Mouse (Mus musculus) midbrain, embryonic 14.5 days (tissue): ENCODE measurements around the gene Thap3. TPM values are rescaled to one million over a fixed set of nuclear protein-coding genes. Genes with fewer than 3 reads are reported as not detected.

Source experiments
- ATAC-seq: fragments of 200-750 bp; cut with Nextera tagmentation; 2 replicates; pipeline ENCODE4 v1.8.0; 2017; ENCODE audit warnings: moderate number of reproducible peaks, moderate library complexity; ENCODE audit not compliant: low FRiP score, low TSS enrichment
- DNase-seq: peaks from one replicate; pipeline ENCODE4 v3.0.0-alpha.2; 2015
- H3K27ac ChIP-seq: fragments of 300-500 bp; sonication (generic); replicated peaks from 2 replicates; pipeline ENCODE4 v1.5.1; 2014; ENCODE audit warnings: mild to moderate bottlenecking, low read depth, low read length, moderate library complexity
- H3K27me3 ChIP-seq: fragments of 300-500 bp; sonication (generic); 2 replicates; pipeline ENCODE4 v1.6.1; 2014; ENCODE audit warnings: low read length, control low read depth, mixed read lengths; ENCODE audit not compliant: control insufficient read depth, insufficient read depth
- H3K36me3 ChIP-seq: fragments of 300-500 bp; sonication (generic); 2 replicates; pipeline ENCODE4 v1.6.1; 2014; ENCODE audit warnings: low read length, control low read depth; ENCODE audit not compliant: control insufficient read depth, insufficient read depth
- H3K4me1 ChIP-seq: fragments of 300-500 bp; sonication (generic); 2 replicates; pipeline ENCODE4 v1.6.1; 2014; ENCODE audit warnings: mild to moderate bottlenecking, antibody characterized with exemption, low read length, control low read depth; ENCODE audit not compliant: control insufficient read depth, insufficient read depth
- H3K4me2 ChIP-seq: fragments of 300-500 bp; sonication (generic); 2 replicates; pipeline ENCODE4 v1.6.1; 2014; ENCODE audit warnings: mild to moderate bottlenecking, low read length, moderate library complexity
- H3K4me3 ChIP-seq: fragments of 300-500 bp; sonication (generic); replicated peaks from 2 replicates; pipeline ENCODE4 v1.5.1; 2014; ENCODE audit warnings: low read depth, low read length
- H3K9ac ChIP-seq: fragments of 300-500 bp; sonication (generic); replicated peaks from 2 replicates; pipeline ENCODE4 v1.6.1; 2014; ENCODE audit warnings: mild to moderate bottlenecking, low read length, moderate library complexity
- H3K9me3 ChIP-seq: fragments of 300-500 bp; sonication (generic); 2 replicates; pipeline ENCODE4 v1.6.1; 2016; ENCODE audit warnings: low read length, control low read depth, mixed read lengths; ENCODE audit not compliant: control insufficient read depth
- WGBS: fragments of 180-500 bp; shearing (Covaris S2); extraction: QIAGEN DNeasy Blood & Tissue Kit; methylation state at CpG from one replicate; pipeline ENCODE4 v1.1.7; 2014; 5-methylcytosine and 5-hydroxymethylcytosine counted together
- polyA plus RNA-seq: library from polyadenylated mRNA; unstranded; fragments of >200 nt; fragmentation: Nextera tagmentation; extraction: Ambion mirVana; gene quantifications from 2 replicates; pipeline ENCODE4 v1.2.1, GENCODE M21; 2014

Gene Thap3
- polyA plus RNA-seq, 1 experiment from 2014 or later, result 23.1 TPM

- Histone ChIP-seq H3K4me1 (peaks cover 29% of the 10 kb centered on the region), H3K9me3 (no peaks in the 10 kb centered on the region), H3K4me3 (no peak overlapping the region), H3K36me3 (no peaks in the 10 kb centered on the region), H3K27me3 (peaks cover 34% of the 10 kb centered on the region), H3K9ac (no peak overlapping the region), H3K4me2 (no peak overlapping the region), H3K27ac (no peak overlapping the region)
- WGBS, result 76% methylated on average over 6 of the region's 6 CpGs
- DNase-seq (peak; percentile 14), ATAC-seq (no peak)
These were observed 17.3 kb upstream of the Thap3 start for GRCm38 (mm10) chr4:152006137-152006536.

- no peak for DNase-seq
- H3K4me3 ChIP-seq, result no peak overlapping the region
- H3K4me2 ChIP-seq, result no peak overlapping the region
- peaks cover 8% of the 10 kb centered on the region for H3K27me3 ChIP-seq
- no peak for ATAC-seq
- no peak overlapping the region for H3K27ac ChIP-seq
- H3K9me3 ChIP-seq, result no peaks in the 10 kb centered on the region
- WGBS, result 92% methylated on average over 3 of the region's 3 CpGs
- no peak overlapping the region for H3K9ac ChIP-seq
- no peaks in the 10 kb centered on the region for H3K36me3 ChIP-seq
- H3K4me1 ChIP-seq, result no peaks in the 10 kb centered on the region
These were observed 13.3 kb upstream of the Thap3 start for GRCm38 (mm10) chr4:152002063-152002462.

GRCm38 (mm10) chr4:152001335-152001734 is 12.5 kb upstream of the Thap3 start:
- Histone ChIP-seq H3K27me3 (peaks cover 1% of the 10 kb centered on the region), H3K4me1 (no peaks in the 10 kb centered on the region), H3K4me2 (no peak overlapping the region), H3K27ac (no peak overlapping the region), H3K4me3 (no peak overlapping the region), H3K9me3 (no peaks in the 10 kb centered on the region), H3K9ac (no peak overlapping the region), H3K36me3 (no peaks in the 10 kb centered on the region)
- DNase-seq (no peak), ATAC-seq (no peak)
- 63% methylated on average over 4 of the region's 4 CpGs for WGBS

GRCm38 (mm10) chr4:152000906-152001305 is 12.1 kb upstream of the Thap3 start:
- H3K4me1 ChIP-seq, result no peaks in the 10 kb centered on the region
- H3K36me3 ChIP-seq, result no peaks in the 10 kb centered on the region
- no peak overlapping the region for H3K27ac ChIP-seq
- no peak overlapping the region for H3K4me2 ChIP-seq
- H3K9ac ChIP-seq, result no peak overlapping the region
- H3K27me3 ChIP-seq, result no peaks in the 10 kb centered on the region
- no peak for DNase-seq
- no peak for ATAC-seq
- no peak overlapping the region for H3K4me3 ChIP-seq
- WGBS, result 60% methylated on average over 4 of the region's 4 CpGs
- no peaks in the 10 kb centered on the region for H3K9me3 ChIP-seq

GRCm38 (mm10) chr4:151999481-151999880 is 10.7 kb upstream of the Thap3 start:
- Histone ChIP-seq H3K9me3 (no peaks in the 10 kb centered on the region), H3K4me1 (peaks cover 2% of the 10 kb centered on the region), H3K36me3 (no peaks in the 10 kb centered on the region), H3K4me2 (no peak overlapping the region), H3K4me3 (no peak overlapping the region), H3K27me3 (no peaks in the 10 kb centered on the region), H3K9ac (no peak overlapping the region), H3K27ac (no peak overlapping the region)
- DNase-seq, result no peak
- 60% methylated on average over 3 of the region's 3 CpGs for WGBS
- no peak for ATAC-seq

- H3K4me1 ChIP-seq, result peaks cover 9% of the 10 kb centered on the region
- H3K27ac ChIP-seq, result no peak overlapping the region
- no peak overlapping the region for H3K9ac ChIP-seq
- no peak for DNase-seq
- no peak overlapping the region for H3K4me2 ChIP-seq
- no peaks in the 10 kb centered on the region for H3K27me3 ChIP-seq
- peaks cover 7% of the 10 kb centered on the region for H3K36me3 ChIP-seq
- no peaks in the 10 kb centered on the region for H3K9me3 ChIP-seq
- no peak overlapping the region for H3K4me3 ChIP-seq
- no peak for ATAC-seq
- WGBS, result 83% methylated on average over 3 of the region's 3 CpGs
These were observed 8.9 kb upstream of the Thap3 start for GRCm38 (mm10) chr4:151997701-151998100.

- no peaks in the 10 kb centered on the region for H3K27me3 ChIP-seq
- H3K4me2 ChIP-seq, result peak overlapping the region; percentile 68
- peaks cover 15% of the 10 kb centered on the region for H3K36me3 ChIP-seq
- ATAC-seq (no peak), DNase-seq (no peak)
- H3K9me3 ChIP-seq, result no peaks in the 10 kb centered on the region
- peak overlapping the region; percentile 72 for H3K9ac ChIP-seq
- peak overlapping the region; percentile 83 for H3K4me3 ChIP-seq
- H3K27ac ChIP-seq, result peak overlapping the region; percentile 87
- H3K4me1 ChIP-seq, result peaks cover 9% of the 10 kb centered on the region
- 5% methylated on average over 13 of the region's 13 CpGs for WGBS
These were observed 8.1 kb upstream of the Thap3 start for GRCm38 (mm10) chr4:151996951-151997222.

- no peaks in the 10 kb centered on the region for H3K27me3 ChIP-seq
- H3K9ac ChIP-seq, result peak within 1 kb of the TSS; percentile 84
- H3K9me3 ChIP-seq, result no peaks in the 10 kb centered on the region
- H3K4me1 ChIP-seq, result peaks cover 9% of the 10 kb centered on the region
- peaks cover 20% of the 10 kb centered on the region for H3K36me3 ChIP-seq
- ATAC-seq (peak; percentile 98), DNase-seq (peak; percentile 100)
- WGBS, result under 1% methylated on average over 94 of the region's 94 CpGs
- peak within 1 kb of the TSS; percentile 91 for H3K4me2 ChIP-seq
- peak within 1 kb of the TSS; percentile 87 for H3K27ac ChIP-seq
- peak within 1 kb of the TSS; percentile 83 for H3K4me3 ChIP-seq
These were observed 7.6 kb upstream of the Thap3 start, which contains the start of gene Phf13 for GRCm38 (mm10) chr4:151996173-151996950. Phf13 (minus strand) TSS chr4:151996258.
